In genomic region chr13:23203885-23204284, GRCm38 (mm10) we compare ENCODE assay signal across 15 mouse cellular contexts. TPM values are rescaled to one million over a fixed set of nuclear protein-coding genes. Genes with fewer than 3 reads are reported as not detected.
"Had no signal": no experiment of that assay in that cellular context is flagged by ENCODE, and none has a peak within 500 bp of the region (broad histone marks: within the 10 kb centered on the region; RNA-seq: fewer than 3 reads in every experiment).

No protein-coding gene starts in this region.

RNA-seq across cellular contexts. Expression of gene Vmn1r221, which starts 10.0 kb away (rescaled TPM):
- polyA plus RNA-seq: neural tube, embryonic 12.5 days; neural tube, embryonic 13.5 days; neural tube, embryonic 14.5 days; neural tube, embryonic 15.5 days; small intestine, adult 2 months; spleen, adult 2 months; stomach, embryonic 14.5 days; stomach, embryonic 15.5 days; stomach, embryonic 16.5 days; stomach, postnatal 0 days; testis, adult 2 months; thymus, adult 2 months; thymus, postnatal 0 days; urinary bladder, adult 2 months had no signal

RNA-seq across cellular contexts. Expression of gene Vmn1r220, which starts 16.1 kb away (rescaled TPM):
- polyA plus RNA-seq: neural tube, embryonic 12.5 days; neural tube, embryonic 13.5 days; neural tube, embryonic 14.5 days; neural tube, embryonic 15.5 days; small intestine, adult 2 months; spleen, adult 2 months; stomach, embryonic 14.5 days; stomach, embryonic 15.5 days; stomach, embryonic 16.5 days; stomach, postnatal 0 days; testis, adult 2 months; thymus, postnatal 0 days; urinary bladder, adult 2 months had no signal

RNA-seq across cellular contexts. Expression of gene Vmn1r222, which starts 31.9 kb away (rescaled TPM):
- total RNA-seq: neutrophil, adult 5-6 weeks had no signal
- polyA plus RNA-seq: neural tube, embryonic 12.5 days; neural tube, embryonic 13.5 days; neural tube, embryonic 14.5 days; neural tube, embryonic 15.5 days; small intestine, adult 2 months; spleen, adult 2 months; stomach, embryonic 14.5 days; stomach, embryonic 15.5 days; stomach, embryonic 16.5 days; stomach, postnatal 0 days; testis, adult 2 months; thymus, adult 2 months; thymus, postnatal 0 days; urinary bladder, adult 2 months had no signal

RNA-seq across cellular contexts. Expression of gene Vmn1r223, which starts 43.0 kb away (rescaled TPM):
- total RNA-seq: neutrophil, adult 5-6 weeks had no signal
- polyA plus RNA-seq: neural tube, embryonic 12.5 days; neural tube, embryonic 13.5 days; neural tube, embryonic 14.5 days; neural tube, embryonic 15.5 days; small intestine, adult 2 months; spleen, adult 2 months; stomach, embryonic 14.5 days; stomach, embryonic 15.5 days; stomach, embryonic 16.5 days; stomach, postnatal 0 days; testis, adult 2 months; thymus, adult 2 months; thymus, postnatal 0 days; urinary bladder, adult 2 months had no signal

RNA-seq across cellular contexts. Expression of gene Vmn1r219, which starts 44.8 kb away (rescaled TPM):
- polyA plus RNA-seq: neural tube, embryonic 12.5 days; neural tube, embryonic 13.5 days; neural tube, embryonic 14.5 days; neural tube, embryonic 15.5 days; small intestine, adult 2 months; spleen, adult 2 months; stomach, embryonic 14.5 days; stomach, embryonic 15.5 days; stomach, embryonic 16.5 days; stomach, postnatal 0 days; testis, adult 2 months; thymus, adult 2 months; thymus, postnatal 0 days; urinary bladder, adult 2 months had no signal
